Mouse (Mus musculus): ENCODE results near the gene Izumo2.

DNA sequence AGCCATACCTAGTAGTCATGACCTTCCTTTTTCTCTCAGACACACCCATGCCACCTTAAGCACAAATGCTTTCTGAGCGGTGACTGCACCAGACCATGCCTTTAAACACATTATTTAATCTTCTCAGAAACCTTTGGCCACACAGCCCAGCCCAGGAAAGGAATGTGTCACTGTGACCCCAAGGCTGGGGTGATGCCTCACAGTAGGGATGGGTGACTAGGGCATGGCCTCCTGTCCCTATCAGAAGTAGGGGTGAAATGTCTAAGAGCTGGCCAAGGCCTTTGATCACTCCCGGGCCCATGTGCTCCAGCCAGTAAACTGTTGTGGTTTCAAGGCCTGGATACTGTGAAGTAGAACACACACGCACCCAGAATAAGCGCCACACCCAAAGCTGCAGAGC, 13.3 kb upstream of the Izumo2 start:
- TF ChIP-seq CTCF (IDR thresholded peaks at IDR 0.05 in 2 of 3, conservative IDR thresholded peaks at IDR 0.05 in 1 of 3; ENCODE audit: control insufficient read depth in 1 of 3, insufficient read depth in 1 of 3, low read depth in 2 of 3, low read length in 3 of 3, poor library complexity in 1 of 3, severe bottlenecking in 1 of 3) (no peak), MXI1 (IDR thresholded peaks at IDR 0.05; ENCODE audit: low read depth, low read length) (no peak), EP300 (IDR thresholded peaks at IDR 0.05; ENCODE audit: low read depth in 1 of 2, low read length in 2 of 2) (no peak), RAD21 (IDR thresholded peaks at IDR 0.05; ENCODE audit: low read depth, low read length) (no peak), GATA1 (IDR thresholded peaks at IDR 0.05; ENCODE audit: low read depth, low read length) (no peak), MAFK (IDR thresholded peaks at IDR 0.05; ENCODE audit: borderline replicate concordance, low read depth, low read length) (no peak), POLR2A (IDR thresholded peaks at IDR 0.05; ENCODE audit: control insufficient read depth in 1 of 2, insufficient read depth in 1 of 2, low read depth in 1 of 2, low read length in 2 of 2, poor library complexity in 1 of 2) (no peak), KAT2A (conservative IDR thresholded peaks at IDR 0.05; ENCODE audit: low read depth, low read length) (no peak), UBTF (IDR thresholded peaks at IDR 0.05; ENCODE audit: borderline replicate concordance, insufficient read depth, low read depth, low read length) (no peak)

Data from MEL (cell line).